Mouse (Mus musculus) embryonic fibroblast, embryonic 13.5 days (primary cell): ENCODE measurements at regions not wholly inside any gene's neighbourhood (a gene's known extent, or its start where the extent isn't known, plus 50 kb on each side); places are given as distances from the start of the nearest gene placed in this dataset.

Experiments
- H3K27ac ChIP-seq: 2 replicates; pipeline ENCODE4 v1.5.1; 2012; ENCODE audit warnings: low read length, control low read depth, inconsistent platforms; ENCODE audit not compliant: insufficient read depth
- H3K4me1 ChIP-seq: 2 replicates; pipeline ENCODE4 v1.6.1; 2011; ENCODE audit warnings: low read length; ENCODE audit not compliant: control insufficient read depth, insufficient read depth
- H3K4me3 ChIP-seq: 2 replicates; pipeline ENCODE4 v1.5.1; 2011; ENCODE audit warnings: mild to moderate bottlenecking, control low read depth, low read length; ENCODE audit not compliant: insufficient read depth
- CTCF ChIP-seq: IDR thresholded peaks from 2 replicates; pipeline ENCODE4 v1.5.1; 2011; ENCODE audit warnings: mild to moderate bottlenecking, control low read depth, low read length, moderate library complexity, borderline replicate concordance; ENCODE audit not compliant: insufficient read depth
- POLR2A ChIP-seq: IDR thresholded peaks from 2 replicates; pipeline ENCODE4 v1.6.1; 2011; ENCODE audit warnings: low read depth, mild to moderate bottlenecking, control low read depth, low read length, moderate library complexity

DNA sequence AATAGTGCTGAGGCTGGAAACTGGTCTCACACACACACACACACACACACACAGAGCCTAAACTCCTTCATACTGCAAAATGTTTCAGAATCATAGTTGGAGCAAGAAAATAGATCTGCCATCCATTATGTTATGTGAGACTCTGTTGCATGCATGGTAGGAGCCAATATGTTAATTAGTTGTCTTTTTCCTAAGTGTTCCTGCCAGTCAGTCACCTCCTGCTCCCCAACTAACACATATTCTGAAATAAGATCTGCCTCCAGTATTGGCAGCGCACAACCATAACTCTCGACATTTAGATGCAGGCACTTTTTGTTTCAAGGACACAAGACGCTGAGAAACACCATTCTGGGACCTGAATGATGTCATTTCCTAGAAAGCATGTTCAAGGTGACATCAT, 70.9 kb upstream of the Syt6 start:
- no peak overlapping the region for H3K27ac ChIP-seq
- TF ChIP-seq CTCF = no peak
- no peak for TF ChIP-seq POLR2A
- H3K4me1 ChIP-seq = no peaks in the 10 kb centered on the region
- no peak overlapping the region for H3K4me3 ChIP-seq

DNA sequence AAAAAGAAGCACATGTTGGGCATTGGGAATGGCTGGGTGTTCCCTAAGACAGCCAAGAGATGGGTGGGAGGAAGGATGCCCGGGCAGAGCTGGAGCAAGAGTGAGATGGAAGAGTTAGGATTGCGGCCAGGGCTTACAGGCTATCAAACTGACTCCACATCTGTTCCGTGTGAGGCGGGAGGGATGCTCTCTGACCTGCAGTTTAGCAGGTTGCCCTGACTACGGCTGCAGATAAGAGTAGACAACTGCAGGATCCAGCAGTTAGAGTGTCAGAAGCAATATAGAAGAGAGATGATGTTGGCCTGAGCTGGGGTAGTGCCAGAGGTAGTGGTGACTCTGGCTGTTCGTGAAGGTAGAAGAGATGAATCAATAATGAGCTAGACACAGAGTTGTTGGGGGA, 61.6 kb upstream of the Syt6 start:
- no peak overlapping the region for H3K27ac ChIP-seq
- no peak overlapping the region for H3K4me3 ChIP-seq
- no peak for TF ChIP-seq POLR2A
- no peak for TF ChIP-seq CTCF
- no peaks in the 10 kb centered on the region for H3K4me1 ChIP-seq

DNA sequence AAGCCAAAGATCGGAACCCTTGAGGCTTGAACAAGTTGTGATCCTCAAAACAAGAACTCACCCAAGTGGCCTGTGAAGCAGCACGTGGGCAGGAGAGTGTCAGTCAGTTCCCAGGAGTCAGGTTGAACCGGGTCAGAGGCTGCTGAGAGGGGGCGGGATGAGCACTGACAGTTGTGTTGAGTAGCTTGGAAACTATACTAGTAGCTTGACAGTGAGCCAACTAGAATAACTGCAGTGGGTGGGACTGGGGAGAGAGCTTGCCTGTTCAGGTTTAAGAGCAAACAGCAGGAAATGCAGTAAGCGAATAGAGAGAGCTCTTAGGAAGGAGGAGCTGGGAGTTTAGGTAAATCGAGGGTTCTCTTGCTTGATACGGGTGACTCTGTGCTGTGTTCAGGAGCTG, 61.0 kb upstream of the Syt6 start:
- Histone ChIP-seq H3K4me3 (no peak overlapping the region), H3K27ac (no peak overlapping the region), H3K4me1 (no peaks in the 10 kb centered on the region)
- TF ChIP-seq POLR2A (no peak), CTCF (no peak)

DNA sequence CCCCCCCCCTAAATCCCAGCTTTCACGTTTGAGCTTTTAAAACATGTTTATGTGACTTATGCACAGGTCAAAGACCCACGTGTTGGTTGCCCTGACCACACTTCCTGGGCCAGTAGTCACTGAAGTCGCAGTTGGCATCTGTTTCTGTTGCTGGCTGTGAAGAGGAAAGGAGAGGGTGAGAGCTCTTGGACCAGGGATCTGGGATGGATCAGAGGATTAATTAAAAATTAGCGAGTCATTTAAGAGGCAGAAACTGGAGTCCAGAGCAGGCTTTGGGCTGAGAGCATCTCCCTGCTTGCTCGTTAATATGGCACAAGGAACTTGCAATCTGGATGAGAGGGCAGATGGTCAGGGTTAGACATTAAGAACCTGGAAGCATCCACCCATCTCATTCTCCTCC, 59.1 kb upstream of the Syt6 start:
- TF ChIP-seq POLR2A (no peak), CTCF (no peak)
- no peaks in the 10 kb centered on the region for H3K4me1 ChIP-seq
- no peak overlapping the region for H3K4me3 ChIP-seq
- H3K27ac ChIP-seq = no peak overlapping the region

GRCm38 (mm10) chr3:103517376-103518304, 57.4 kb upstream of the Syt6 start:
- H3K27ac ChIP-seq = no peak overlapping the region
- no peak overlapping the region for H3K4me3 ChIP-seq
- TF ChIP-seq POLR2A = no peak
- no peak for TF ChIP-seq CTCF
- no peaks in the 10 kb centered on the region for H3K4me1 ChIP-seq

DNA sequence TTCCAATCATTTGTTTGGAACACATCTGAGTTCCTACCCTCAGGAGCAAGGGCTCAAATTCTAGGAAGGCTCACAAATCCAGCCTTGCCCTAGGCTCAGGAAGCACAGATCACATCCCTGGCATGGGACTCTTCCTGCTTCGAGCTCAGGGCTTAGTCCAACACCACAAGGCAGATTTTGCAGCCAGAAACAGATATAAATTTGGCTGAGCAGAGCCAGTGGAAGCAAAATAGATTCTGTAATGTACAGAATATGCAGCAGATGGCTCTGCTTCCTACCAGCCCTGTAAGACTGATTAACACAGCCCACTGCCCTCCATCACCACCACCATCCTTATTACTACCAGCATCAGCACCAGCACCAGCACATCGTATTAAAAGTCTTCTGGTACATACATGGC, 56.4 kb upstream of the Syt6 start:
- Histone ChIP-seq H3K4me1 (no peaks in the 10 kb centered on the region), H3K27ac (no peak overlapping the region), H3K4me3 (no peak overlapping the region)
- TF ChIP-seq CTCF (no peak), POLR2A (no peak)
